Mouse (Mus musculus) bone marrow macrophage, adult 2 months (primary cell): ENCODE data around the gene Mtrf1l.

Source experiments
- CTCF ChIP-seq: IDR thresholded peaks from 2 replicates; pipeline ENCODE4 v1.5.1; 2012; ENCODE audit warnings: low read depth, mild to moderate bottlenecking, low read length, moderate library complexity
- POLR2A ChIP-seq: IDR thresholded peaks from 2 replicates; pipeline ENCODE4 v1.6.1; 2012; ENCODE audit warnings: mild to moderate bottlenecking, low read depth, low read length, borderline replicate concordance

DNA sequence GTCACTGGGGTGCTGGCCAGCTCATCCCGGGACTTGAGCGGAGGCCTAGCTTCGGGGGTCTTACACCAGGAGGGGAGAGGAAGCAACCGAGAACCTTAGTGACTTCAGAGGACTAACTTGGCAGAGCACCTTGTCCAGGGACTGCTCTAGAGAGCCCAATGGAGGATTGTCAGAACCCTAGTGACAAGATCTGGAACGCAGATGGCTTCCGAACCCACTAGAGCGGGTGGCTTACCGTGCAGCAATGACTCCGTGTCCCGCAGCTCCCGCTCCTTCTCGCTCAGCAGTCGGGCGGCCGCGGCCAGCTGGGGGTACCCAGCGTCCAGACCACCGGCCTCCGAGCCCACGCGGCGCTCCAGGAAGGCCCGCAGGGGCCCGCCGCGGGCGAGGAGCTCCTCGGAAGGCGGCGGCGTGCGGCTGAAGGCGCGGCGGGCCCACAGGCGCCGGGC is 395 bp downstream of the Mtrf1l start:
- no peak for TF ChIP-seq CTCF
- TF ChIP-seq POLR2A: no peak
